Mouse (Mus musculus): ENCODE measurements around the gene Pdk2.
A peak's percentile ranks its signal among the peaks of the same experiment; 100 is the strongest.
"Not testable (repeated sequence)": the region's sequence is repeated elsewhere in the genome, so short reads cannot be mapped to it uniquely, and the experiment has no call there.

The Pdk2 gene

DNA sequence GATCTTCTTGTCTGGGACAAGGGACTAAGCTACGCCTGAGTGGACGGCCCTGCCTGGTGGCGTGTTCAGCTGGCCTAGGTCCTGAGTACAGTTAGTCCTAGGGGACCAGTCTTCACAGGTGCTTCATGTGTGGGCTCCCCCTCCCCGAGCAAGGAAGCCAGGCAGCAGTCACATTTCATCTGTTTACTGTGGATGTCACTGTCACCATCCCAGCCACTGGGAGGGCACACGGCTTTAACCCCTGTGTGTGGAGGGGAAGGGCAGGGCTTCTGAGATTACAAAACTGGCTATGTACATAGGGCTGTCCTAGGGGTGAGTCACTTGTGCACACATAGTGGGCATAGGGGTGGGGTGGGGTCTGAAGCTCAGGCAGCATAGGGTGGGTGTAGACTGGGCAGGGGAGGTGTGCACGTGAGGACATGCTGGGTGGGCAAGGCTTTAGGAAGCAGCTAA, 15.0 kb downstream of the Pdk2 start:
- DNase-seq = no peak

DNA sequence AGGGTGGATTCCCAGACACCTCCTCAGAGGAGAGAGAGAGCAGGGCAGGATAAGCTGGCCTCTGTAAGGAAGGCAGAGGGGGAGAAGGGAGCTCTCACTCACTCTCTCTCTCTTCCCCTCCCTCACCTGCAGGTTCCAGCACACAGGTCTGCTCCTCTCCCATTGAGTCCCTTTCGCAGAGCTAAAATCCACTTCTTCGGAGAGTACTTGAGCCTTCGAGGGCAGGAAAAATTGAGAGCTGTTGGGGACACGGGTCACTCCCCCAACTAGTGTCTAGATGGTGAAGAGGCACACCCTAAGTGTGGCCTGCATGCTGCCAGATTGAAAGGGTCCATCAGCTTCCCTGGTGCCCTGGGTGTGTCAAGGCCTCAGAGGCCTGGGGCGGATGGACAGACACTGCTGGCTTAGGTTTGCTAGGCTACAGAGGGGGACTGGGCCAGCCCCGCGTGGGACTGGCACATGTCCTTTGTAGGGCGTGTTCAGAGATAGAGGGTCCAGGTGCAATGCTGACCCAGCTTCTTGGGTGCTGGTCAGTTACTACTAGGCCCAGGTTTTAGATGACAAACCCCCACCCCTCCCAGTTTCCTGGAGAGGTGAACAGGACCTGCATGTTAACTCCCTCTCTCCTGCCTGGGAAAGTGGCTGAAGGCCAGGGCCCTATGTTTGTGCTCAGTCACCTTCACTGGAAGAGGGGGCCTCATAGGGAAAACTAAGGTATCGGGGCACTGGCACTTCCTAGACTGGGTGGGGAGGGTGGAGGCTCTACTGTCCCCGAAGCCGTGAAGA, 15.7 kb downstream of the Pdk2 start:
- no peak for DNase-seq

DNA sequence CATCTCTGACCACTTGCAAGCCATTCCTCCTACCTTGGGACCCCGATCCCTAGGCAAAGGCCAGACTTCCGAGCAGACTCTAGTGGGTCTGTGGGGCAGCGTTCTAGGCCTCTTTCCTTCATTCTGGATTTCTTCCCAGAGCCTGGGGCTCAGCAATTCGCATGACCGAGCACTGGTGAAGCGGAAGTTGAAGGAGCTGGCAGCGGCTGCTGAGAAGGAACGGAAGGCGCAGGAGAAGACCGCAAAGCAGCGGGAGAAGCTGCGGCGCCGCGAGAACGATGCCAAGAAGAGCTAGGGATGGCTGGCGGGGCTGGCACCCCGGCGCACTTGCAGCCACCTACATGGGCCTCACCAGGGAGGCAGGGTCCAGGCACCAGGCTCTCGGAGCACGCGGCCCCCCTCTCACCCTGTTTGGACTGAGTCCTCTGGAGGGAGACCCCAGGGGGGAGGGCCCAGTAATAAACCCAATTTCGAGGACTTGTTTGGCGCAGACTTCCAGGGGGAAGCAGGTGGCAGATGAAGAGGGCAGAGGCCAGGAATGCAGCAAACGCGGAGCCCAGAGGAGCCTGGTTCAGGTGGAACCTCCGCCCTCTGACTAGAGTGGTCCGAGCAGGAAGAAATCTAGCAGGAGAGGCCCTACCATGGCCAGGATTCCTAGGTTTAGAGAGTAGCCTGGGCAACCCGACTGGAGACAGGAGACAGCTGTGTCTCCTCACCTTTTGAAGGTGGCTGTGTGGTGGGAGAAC, 16.5 kb downstream of the Pdk2 start:
- peak; percentile 68 for DNase-seq

DNA sequence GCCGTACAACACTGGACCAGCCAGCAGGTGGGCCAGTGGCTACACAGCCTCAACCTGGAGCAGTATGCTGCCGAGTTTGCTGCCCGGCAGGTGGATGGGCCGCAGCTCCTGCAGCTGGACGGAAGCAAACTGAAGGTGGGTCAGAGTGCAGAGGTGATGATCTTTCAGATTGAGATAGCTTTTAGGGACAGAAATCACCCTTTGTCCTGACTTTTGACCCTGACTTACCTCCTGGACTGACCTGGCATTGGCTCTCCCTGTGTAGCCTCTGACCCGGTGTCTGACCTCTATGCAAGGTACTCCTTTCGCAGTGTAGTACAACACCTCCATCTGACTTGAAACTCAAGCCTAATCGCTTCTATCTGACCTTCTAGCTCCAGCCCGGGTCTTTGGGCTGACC, 17.7 kb downstream of the Pdk2 start:
- DNase-seq = no peak

DNA sequence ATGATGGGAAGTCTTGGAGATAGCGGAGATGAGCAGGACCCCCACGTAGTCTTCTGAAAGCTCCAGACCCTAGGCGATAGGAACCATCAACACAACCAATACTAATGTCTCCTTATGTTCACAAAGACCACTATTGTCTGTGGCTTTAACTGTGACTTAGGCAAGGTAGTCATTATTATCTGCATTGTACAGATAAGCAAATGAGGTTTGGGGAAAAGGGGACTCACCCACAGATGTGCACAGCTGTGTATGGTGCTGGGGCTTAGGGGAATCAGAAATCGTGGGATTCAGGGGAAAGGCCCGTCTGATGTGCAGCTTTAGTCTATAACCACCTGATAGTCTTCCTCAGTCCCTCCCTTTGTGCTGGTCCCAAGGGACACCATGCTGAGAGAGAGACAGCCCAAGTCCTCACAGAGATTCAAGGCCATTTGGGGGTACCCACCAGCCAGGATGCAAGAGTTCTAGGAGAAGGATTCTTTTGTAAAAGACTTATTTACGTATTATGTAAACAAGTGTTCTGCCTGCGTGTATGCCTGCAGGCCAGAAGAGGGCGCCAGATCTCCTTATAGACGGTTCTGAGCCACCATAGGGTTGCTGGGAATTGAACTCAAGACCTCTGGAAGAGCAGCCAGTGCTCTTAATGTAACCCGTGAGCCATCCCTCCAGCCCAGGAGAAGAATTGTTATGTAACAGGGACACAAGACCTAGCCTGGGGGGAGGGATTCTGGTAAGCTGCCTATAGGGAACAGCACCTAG, 18.7 kb downstream of the Pdk2 start:
- no peak for DNase-seq

DNA sequence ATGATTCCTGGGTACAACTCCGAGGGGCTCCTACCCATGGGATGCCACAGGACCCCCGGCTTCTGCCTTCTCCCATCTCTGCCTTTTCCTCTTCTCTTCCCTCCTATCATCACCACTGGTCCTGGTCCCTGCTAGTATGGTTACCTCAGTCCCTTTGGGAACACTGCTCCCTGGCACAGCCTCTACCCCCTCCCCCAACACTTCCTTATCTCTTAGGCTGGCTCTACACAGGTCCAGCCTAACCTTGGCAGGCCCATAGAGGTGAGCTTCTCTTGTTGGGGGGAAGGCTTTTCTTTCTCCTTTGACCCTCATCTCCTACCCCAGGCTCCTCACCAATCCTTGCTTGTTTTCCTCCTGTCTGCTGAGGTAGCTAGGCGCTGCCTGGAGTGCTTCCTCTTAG, 25.7 kb downstream of the Pdk2 start:
- no peak for DNase-seq

DNA sequence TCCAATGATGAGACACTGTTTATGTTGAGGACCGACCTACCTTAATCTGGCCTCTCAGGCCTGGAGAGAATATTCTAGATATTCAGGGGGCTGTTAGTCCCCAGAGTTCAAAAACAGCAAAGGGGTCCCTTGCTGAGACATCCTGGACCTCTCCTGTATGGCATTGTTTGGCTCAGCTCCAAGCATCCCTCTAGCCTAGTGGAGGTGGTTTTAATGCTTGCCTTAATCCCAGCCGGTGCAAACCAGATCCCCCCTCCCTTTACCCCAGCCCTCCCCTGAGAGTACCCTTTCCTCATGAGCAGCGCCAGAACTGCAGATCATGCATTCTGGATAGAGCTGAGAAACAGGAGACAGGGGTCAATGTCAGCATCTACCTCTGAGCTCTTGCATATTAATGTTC, 28.7 kb downstream of the Pdk2 start:
- no peak for DNase-seq

DNA sequence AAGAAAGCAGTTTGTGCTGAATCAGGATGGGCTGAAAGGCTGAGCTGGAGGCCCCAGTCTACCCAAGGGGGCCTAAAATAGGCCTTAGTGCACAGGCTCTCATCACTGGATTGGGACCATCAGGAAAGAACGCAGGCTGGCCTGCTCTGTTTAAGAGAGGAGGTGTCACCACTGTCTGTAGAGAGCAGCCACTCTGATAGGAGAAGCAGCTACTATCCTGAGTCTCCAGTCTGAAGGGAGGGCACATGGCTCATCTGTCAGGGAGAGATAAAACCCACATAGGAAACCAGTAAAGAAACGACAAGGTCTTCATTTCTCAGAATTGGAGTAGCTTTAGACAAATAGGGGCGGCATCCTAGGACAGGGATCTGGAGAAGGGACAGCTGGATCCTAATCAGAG, 29.1 kb downstream of the Pdk2 start:
- DNase-seq = no peak

DNA sequence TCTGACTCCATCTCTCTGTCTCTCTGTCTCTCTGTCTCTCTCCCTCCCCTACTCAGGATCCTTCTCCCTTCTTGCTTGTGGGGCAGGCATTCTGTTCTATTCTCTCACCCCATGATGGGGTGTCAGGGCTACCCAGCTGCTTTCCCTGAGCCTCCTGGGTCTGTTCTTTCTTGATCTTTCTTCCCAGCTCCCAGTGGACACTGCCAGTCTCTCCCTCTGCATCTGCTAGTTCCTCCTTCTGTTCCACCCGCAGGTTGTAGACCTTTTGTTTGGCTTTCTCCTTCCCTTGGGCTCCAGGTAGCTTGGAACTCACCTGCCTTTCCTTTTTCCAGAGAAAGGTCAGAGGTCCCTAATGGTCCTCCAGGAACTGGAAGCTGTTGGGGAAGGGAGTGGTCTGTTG, 29.7 kb downstream of the Pdk2 start:
- DNase-seq = no peak

DNA sequence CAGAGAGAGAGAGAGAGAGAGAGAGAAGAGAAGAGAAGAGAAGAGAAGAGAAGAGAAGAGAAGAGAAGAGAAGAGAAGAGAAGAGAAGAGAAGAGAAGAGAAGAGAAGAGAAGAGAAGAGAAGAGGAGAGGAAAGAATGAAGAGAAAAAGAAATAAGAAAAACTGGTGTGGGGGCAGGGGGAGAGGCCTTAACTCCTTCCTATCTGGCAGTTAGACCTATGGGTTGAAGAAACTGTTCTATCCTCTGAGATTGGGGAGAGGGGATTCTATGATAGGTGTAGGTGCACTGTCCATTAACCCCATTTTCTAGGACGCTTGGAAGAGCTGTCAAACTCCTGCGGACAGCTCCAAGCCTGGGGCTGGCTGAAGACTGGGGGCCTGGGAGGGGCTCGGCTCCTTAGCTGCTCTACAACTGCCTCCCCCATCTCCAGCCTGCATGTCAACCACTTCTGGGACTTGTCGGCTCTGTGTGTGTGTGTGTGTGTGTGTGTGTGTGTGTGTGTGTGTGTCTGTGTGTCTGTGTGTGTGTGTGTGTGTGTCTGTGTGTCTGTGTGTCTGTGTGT, 30.2 kb downstream of the Pdk2 start:
- DNase-seq = not testable (repeated sequence)

DNA sequence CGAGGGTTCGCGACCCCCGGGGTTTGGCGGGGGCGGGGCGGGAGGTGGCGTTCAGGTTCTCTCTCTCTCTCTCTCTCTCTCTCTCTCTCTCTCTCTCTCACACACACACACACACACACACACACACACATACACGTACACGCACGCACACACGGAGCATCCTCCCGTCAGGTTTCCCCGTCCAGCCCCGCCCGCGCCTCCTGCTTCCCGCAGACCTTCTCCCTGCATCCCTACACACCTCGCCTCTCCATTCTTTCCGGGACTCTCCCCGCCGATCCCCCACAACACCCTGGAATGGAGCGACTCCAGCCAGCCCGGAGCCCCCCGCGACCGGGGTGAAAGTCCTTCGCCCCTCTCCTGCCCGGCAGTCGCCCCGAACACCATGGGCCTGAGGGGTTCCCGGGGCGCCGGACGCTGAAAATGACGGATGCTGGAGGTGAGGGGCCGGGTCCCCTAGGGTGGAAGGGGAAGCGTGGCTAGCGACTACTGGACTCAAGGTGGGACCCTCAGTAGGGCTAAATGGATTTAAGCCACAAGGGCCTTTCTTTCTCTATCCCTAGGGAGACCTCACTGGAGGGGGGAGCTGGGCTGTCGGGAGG, 30.9 kb downstream of the Pdk2 start:
- no peak for DNase-seq

DNA sequence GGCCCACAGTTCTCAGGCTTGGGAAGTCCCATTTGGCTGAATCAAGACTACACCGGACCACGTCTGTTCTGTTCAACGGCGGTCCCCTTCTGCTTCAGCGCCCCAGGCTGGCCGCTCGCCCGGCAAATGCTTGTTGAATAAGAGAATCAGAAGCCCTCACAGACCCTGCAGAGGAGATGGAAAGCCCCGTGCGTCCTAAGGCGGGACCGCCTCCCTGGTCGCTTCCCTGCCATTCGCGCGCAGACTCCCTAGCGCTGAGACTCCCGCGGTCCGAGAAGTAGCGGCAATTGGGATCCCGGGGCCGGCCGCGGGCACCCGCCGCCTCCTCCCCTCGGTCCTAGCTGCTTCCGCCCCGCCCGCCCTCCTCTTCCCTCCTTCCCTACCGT, 31.5 kb downstream of the Pdk2 start, which contains the start of gene Samd14:
Samd14 (plus strand) TSS at position 251 of the 386 bp plus-strand sequence.
- DNase-seq = peak; percentile 78

DNA sequence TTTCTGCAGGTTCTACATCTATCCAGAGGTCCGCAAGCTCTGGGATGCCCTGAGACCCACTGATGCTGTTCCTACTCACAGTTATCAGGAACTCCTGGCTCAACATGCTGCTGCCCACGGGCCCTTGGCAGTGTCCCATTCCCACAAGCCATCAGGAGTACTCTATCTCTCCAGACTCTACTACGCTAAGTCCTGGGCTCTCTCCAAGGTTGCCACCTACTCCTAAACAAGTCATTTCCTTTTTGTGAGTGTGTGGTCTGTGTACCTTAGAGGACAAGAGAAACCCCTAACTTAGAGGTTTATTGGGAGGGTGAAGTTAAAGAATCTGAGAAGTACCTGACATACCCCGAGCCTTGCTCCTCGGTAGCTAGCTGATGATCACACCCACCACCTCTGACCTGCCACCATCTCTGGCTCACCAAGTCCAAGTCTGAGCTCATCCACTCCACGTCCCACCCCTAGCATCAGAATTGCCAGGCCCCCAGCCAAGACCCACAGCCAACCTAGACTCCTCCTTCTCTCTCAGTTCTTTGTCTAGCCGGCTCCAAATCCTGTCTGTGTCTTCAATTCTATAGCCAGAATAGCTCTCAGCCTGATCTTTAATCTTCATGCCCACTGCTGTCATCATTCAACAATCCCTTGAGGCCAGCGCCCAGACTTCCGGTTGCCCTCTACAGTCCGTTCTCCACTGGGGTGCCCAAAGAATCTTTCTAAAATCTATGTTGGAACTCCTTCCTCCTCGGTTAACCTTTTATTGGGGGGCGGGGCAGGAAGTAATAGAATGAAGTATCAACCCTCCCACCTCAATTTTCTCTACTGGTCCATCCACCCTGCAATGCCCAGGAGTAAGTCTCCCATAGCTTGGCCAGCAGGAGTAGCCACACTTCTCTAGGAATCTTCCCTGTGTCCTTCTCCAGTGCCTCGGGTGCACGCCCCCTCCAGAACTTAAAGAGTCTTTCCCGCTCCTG, 32.2 kb downstream of the Pdk2 start:
- DNase-seq = no peak

DNA sequence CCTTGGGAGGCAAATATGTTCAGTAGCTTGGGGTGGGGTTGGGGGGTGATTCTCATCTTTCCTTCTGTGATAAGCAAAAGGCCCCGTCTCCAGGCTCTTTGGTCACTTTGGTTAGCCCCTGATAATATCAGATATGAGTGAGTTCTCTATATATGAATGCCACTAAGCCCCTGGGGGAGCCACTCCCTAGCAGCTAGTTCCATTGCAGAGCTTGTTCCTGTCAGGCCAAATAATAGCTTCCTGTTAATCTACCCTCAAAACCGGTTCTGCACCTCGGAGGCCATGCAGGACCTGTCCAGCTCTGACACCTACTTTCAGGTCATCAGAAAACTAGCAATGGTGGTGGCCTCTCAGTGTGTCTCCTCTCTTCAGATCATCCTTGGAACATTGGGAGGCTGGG, 33.7 kb downstream of the Pdk2 start:
- no peak for DNase-seq

DNA sequence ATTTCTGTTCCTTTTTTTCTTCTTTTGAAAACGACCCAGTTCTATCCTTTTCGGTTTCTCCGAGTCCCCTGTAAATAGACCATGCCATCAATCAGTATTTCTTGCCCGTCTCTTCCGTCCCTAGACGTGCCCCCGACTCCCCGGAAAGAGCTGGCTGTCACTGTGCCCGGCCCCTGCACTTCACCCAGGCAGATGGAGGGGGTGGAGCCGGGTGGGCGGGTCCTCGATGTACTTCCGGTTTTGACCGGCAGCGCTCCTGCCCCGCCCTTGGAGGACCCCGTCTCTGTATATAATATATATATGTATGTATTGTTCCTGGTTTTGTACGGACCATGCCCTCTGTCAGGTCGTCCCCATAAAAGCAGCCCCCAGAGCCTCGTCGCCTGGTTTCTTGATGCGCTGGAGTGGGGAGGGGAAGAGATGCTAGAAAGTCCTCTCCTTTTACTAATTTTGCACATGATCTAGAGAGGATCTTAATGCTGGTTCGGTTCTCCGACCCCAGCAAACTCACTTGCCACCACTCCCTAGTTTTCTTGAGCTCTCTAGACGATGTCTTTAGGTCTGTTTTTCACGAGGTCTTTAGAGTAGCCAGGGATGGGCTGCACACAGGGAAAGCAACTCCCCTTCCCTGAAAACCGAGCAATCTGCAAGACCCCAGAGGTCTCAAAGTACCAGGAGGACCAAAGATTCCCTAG, 34.5 kb downstream of the Pdk2 start:
- DNase-seq = peak; percentile 88

DNA sequence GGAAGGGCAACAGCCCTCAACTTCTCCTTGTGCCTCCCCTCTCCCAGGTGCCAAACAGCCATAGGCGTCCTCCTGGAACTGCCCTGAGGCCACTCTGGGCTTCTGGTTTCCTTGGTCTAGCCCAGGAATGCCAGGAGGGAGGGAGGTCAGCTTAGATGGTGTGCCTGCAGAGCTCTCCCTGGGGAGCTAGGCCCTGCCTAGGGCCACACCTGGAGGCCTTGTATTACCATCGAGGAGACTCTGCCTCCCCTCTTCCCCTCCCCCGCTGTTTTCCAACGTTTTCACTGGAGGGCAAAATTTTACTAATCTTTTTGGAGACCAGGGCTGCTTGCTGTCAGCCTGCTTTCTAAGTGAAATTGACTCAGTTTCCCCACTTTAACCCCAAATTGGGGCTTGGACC, 35.1 kb downstream of the Pdk2 start:
- DNase-seq = no peak

DNA sequence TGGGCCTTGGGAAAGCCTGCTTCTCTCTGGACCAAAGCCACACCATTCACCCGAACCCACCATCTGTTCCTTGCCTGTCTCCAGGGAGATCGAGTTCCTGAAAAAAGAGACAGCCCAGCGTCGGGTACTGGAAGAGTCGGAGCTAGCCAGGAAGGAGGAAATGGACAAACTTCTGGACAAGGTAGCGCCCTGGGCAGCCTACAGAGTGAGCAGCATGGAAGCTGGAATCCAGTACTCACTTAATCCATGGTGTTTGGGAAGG, 36.3 kb downstream of the Pdk2 start:
- DNase-seq = no peak

DNA sequence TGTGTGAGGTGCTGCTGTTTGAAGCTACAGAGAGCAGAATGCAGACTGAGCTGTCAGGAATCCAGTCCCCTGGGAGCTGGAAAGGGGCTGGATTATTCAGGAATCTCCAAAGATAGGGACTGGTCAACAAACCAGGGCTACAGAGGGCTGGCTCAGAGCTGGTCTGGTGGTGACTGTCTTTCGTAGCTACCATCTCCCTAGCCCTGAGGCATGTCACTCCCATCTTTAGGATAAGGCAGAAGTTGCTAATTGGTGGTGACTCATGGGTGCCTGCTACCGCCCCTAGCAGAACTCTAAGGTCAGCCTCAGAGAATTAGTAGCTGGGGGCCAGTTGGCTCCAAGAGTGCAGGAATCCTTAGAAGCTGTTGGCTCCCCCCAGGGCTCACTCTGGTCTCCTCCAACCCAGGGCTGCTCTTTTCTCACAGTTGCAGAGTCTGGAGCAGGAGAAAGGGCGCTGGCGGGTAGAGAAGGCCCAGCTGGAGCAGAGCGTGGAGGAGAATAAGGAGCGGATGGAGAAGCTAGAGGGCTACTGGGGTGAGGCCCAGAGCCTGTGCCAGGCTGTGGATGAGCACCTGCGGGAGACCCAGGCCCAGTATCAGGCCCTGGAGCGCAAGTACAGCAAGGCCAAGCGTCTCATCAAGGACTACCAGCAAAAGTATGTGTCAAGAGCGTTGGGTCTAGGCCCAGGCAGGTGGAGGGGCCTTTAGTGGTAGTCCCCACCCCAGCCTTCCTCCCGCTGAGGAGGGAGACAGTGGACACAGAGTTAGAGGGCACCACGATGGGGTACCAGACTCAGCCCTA, 36.8 kb downstream of the Pdk2 start:
- DNase-seq = peak; percentile 43

DNA sequence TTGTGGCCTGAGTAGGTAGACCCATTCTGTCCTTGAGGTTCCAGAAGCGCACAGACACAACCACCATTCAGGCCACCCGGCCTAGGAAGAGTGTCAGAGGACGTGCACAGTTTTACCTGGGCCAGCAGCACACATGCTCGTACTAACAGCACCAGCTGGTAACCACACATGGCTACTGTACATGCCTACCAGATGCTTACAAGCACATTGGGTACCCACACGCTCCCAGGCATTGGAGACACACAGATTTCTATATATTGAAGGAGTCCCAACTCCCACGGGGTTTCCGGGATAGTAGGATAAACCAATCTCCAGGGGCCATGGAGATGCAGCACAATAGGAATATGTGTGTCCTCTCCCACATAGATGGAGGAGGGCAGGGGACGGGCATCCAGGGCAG, 38.4 kb downstream of the Pdk2 start:
- DNase-seq = no peak

DNA sequence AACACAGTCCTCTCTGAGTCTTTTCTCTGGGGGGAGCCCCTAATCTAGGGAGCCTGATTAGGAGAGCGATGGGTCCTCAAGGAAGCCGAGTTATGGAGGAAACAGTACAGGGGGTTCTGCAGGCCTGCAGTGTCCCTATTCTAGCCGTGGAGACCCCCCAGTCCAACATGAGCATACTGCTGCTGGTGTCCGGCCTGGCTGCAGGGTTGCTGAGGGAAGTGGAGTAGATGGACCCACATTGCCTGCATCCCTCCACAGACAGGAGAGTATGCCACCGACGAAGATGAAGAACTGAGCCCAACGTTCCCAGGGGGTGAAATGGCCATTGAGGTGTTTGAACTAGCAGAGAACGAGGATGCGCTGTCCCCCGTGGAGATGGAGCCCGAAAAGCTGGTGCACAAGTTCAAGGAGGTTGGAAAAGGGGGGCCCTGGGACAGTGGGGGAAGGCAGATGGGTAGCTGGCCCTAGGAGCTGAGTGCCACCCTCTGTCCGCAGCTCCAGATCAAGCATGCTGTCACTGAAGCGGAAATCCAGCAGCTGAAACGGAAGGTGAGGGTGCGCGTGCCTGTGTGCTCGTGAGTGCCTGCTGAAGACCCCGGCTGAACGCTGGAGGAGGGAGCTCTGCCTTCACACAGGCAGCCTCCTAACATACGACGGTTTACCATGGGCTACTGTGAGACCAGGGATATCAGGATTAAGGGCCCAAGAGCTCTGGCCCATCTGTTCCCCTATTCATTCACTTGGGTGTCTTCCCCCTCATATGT, 39.4 kb downstream of the Pdk2 start:
- no peak for DNase-seq
